Mouse (Mus musculus): ENCODE measurements at regions not wholly inside any gene's neighbourhood (a gene's known extent, or its start where the extent isn't known, plus 50 kb on each side); places are given as distances from the start of the nearest gene placed in this dataset.
A peak's percentile ranks its signal among the peaks of the same experiment; 100 is the strongest.
"Not testable (repeated sequence)": the region's sequence is repeated elsewhere in the genome, so short reads cannot be mapped to it uniquely, and the experiment has no call there.

- DNase-seq (ENCODE audit: low spot score in 2 of 2) = no peak
These were observed 93.8 kb upstream of the Zfp706 start for GRCm38 (mm10) chr15:37101419-37101818.

- DNase-seq (ENCODE audit: low spot score in 2 of 2) = no peak
These were observed 93.3 kb upstream of the Zfp706 start for GRCm38 (mm10) chr15:37100767-37101288.

- DNase-seq (ENCODE audit: low spot score in 2 of 2) = peak; percentile 24 to 63
These were observed 92.6 kb upstream of the Zfp706 start for GRCm38 (mm10) chr15:37099927-37100766.

- no peak for DNase-seq (ENCODE audit: low spot score in 2 of 2)
These were observed 91.6 kb upstream of the Zfp706 start for GRCm38 (mm10) chr15:37099176-37099575.

GRCm38 (mm10) chr15:37097426-37097825, 89.9 kb upstream of the Zfp706 start:
- no peak for DNase-seq (ENCODE audit: low spot score in 2 of 2)

GRCm38 (mm10) chr15:37091171-37091570, 83.6 kb upstream of the Zfp706 start:
- DNase-seq (ENCODE audit: low spot score in 2 of 2) = not testable (repeated sequence)

GRCm38 (mm10) chr15:37083726-37084125, 76.2 kb upstream of the Zfp706 start:
- no peak for DNase-seq (ENCODE audit: low spot score in 2 of 2)

GRCm38 (mm10) chr15:37081836-37082235, 74.3 kb upstream of the Zfp706 start:
- no peak for DNase-seq (ENCODE audit: low spot score in 2 of 2)

- peak in 1 of 2 experiments; percentile 2 for DNase-seq (ENCODE audit: low spot score in 2 of 2)
These were observed 73.4 kb upstream of the Zfp706 start for GRCm38 (mm10) chr15:37080931-37081330.

GRCm38 (mm10) chr15:37080395-37080794, 72.8 kb upstream of the Zfp706 start:
- DNase-seq (ENCODE audit: low spot score in 2 of 2) = no peak

- not testable (repeated sequence) for DNase-seq (ENCODE audit: low spot score in 2 of 2)
These were observed 66.6 kb upstream of the Zfp706 start for GRCm38 (mm10) chr15:37074207-37074606.

- peak in 1 of 2 experiments; percentile 1 for DNase-seq (ENCODE audit: low spot score in 2 of 2)
These were observed 64.8 kb upstream of the Zfp706 start for GRCm38 (mm10) chr15:37072202-37072862.

- DNase-seq (ENCODE audit: low spot score in 2 of 2) = no peak
These were observed 62.6 kb upstream of the Zfp706 start for GRCm38 (mm10) chr15:37070188-37070587.

- no peak for DNase-seq (ENCODE audit: low spot score in 2 of 2)
These were observed 59.8 kb upstream of the Zfp706 start for GRCm38 (mm10) chr15:37067326-37067725.

- no peak for DNase-seq (ENCODE audit: low spot score in 2 of 2)
These were observed 58.5 kb upstream of the Zfp706 start for GRCm38 (mm10) chr15:37065926-37066550.

- DNase-seq (ENCODE audit: low spot score in 2 of 2) = no peak
These were observed 57.8 kb upstream of the Zfp706 start for GRCm38 (mm10) chr15:37065408-37065807.

- no peak for DNase-seq (ENCODE audit: low spot score in 2 of 2)
These were observed 56.3 kb upstream of the Zfp706 start for GRCm38 (mm10) chr15:37063781-37064383.

- no peak for DNase-seq (ENCODE audit: low spot score in 2 of 2)
These were observed 55.0 kb upstream of the Zfp706 start for GRCm38 (mm10) chr15:37062585-37062984.

GRCm38 (mm10) chr15:37061501-37061900, 53.9 kb upstream of the Zfp706 start:
- no peak for DNase-seq (ENCODE audit: low spot score in 2 of 2)

- no peak for DNase-seq (ENCODE audit: low spot score in 2 of 2)
These were observed 53.3 kb upstream of the Zfp706 start for GRCm38 (mm10) chr15:37060831-37061230.
